Mouse (Mus musculus): ENCODE data around the gene Plek2.

Gene Plek2

DNA sequence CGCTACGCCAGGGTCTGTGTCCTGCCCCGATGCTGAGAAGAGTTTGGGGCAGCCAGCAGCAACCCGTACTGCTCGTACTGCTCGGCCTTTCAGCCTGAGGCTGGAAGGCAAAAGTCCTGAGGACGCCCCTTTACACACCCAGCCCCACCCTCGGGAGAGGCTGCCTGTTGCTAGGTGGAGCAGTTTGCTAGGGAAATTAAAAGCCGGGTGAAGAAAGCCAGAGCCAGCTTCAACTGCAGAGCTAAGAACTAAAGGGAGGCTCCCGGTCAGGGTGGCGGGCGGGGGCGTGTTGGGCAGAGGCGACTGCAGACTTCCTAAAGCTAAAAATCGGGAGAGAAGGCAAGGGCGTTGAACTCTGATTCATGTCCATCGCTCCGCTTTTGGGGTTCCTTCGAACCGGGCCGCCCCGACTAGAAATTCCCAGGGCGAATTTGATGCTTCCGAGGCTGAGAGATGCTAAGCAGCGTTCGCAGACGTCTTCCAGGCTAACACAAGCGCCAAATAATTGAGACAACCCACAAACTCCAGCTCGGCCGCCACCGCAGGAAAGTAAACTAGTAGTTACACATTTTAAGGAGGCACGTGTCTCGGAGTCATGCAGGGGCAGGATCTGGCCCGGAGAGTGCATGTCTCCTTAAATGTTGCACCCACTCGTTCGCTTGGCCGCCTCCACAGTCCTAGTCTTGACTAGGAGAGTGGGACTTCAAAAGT lies 5.1 kb upstream of the Plek2 start:
- DNase-seq (ENCODE audit: low read depth, low spot score), result no peak

DNA sequence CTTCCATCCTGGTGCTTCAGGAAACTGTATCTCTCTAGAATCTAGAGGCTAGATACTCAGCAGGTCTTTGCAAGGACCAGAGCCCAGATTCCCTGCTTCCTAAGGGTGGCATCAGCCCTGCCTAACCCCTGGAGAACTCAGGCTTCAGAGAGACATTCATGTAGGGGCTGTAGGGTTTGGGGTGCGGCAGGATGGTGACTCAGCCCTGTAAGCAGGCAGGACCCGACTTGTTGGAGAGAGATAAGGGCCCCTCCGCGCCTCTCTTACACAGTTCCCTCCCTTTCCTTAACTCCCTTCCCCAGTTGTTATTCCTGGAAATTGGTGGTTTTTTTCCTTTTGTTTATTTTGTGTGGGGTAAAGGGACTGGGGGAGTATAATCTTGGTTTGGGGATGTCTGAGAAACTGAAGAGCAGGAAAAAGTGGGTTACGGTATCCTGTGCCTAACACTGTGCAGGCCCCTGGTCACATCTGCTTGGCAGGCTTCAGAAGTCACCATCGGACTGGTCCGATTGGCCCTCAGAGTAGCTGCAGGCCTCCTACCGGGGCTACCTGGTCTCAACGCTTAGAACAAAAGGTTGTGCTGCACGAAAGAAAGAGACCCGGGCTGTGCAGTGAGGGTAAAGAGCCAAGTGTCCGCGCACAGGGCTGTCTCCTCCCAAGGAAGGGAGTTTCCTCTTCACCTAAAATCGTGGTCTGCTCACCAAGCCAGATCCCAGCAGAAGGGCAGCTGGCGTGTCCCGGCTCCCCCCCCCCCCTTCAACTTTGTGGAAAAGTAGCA lies 4.1 kb upstream of the Plek2 start:
- DNase-seq (ENCODE audit: low read depth, low spot score), result no peak

DNA sequence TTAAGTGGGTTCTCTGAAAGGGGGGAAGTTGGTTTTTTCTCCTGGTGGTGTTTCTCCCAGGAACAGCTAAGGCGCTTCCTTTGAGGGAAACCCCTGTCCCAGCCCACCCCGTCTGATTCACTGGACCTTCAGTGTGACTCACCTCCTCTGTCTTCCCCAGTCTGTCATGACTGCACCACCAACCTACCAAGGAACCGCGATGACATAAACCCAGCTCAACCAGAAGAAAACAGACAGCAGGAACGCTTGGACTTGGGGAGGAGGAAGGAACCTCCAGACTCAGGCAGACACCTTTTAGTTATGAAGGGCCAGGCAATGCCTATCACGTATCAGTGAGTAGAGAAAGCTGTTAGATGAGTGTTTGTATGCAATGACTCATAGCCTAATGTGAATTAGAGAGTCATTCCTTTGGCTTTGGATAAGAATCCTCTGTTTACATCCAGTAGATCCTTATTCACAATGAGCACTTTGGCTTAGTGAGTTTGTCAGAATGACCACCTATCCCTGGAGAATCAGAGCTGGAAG lies 1.4 kb upstream of the Plek2 start:
- no peak for DNase-seq (ENCODE audit: low read depth, low spot score)

DNA sequence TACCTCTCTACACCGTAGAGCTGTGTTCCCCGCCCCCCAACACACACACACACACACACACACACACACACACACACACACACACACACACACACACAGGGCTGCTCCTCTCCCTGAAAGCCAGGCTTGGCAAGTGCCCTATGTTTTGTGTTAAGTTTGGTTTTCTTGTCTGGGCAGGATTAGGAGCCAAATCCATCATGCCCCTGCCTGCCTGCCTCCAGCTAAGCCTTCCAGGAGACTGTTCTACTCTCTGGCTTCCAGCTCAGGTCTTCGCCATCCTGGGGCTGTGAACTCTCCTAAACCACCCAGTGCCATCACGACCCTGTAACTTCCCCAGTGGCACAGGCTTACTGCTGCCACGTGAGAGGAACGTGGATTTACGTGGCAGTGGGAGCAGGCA lies 2.3 kb downstream of the Plek2 start:
- DNase-seq (ENCODE audit: low read depth, low spot score), result no peak

DNA sequence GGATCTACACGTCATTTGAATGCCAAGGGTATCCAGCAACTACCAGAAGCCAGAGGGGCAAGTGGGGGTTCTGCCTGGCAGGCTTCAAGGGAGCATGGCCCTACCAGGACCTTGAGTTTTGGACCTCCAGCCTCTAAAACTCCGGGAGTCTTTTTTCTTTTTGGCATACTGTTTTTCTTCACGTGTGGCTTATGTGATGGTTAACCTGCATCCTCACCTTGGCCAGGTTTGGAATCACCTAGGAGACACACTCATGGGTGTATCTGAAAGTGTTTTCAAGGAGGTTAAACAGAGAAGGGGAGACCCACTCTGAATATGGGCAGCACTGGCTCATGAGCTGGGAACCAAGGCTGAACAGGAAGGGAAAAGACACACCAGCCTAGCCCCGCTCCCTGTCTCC lies 3.5 kb downstream of the Plek2 start:
- DNase-seq (ENCODE audit: low read depth, low spot score), result no peak

DNA sequence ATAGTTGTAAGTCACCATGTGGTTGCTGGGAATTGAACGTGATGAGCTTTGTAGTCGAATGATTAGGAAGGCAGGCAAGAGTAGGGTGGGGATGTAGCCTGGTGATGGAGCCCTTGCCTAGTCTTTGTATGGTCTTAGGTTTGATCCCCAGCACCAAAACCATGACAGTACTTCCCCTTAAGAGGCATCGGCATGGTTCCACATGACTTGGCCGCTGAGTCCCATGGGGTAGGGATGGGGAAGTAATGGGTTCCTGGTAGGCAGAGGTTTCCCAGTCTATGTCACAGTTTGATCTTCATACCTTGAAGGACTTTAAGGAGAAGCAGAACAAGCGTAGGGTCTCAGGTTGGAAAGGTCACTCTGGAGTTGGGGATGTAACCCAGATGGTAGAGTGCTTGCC lies 5.3 kb downstream of the Plek2 start:
- no peak for DNase-seq (ENCODE audit: low read depth, low spot score)

DNA sequence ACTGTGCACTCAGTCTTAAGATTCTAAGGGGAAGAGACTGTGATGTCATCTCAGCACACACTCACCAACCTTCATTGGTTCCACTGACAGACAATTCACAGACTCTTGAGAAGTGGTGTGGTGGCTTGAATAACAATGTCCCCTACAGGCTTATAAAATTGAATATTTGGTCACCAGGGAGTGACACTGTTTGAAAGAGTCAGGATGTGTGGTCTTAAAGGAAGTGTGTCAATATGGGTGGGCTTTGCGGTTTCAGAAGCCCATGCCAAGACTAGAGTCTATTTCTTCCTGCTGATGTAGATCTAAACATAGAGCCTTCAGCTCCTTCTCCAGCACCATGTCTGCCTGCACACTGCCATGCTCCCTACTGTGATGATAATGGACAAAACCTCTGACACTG lies 8.9 kb downstream of the Plek2 start:
- DNase-seq (ENCODE audit: low read depth, low spot score), result no peak

DNA sequence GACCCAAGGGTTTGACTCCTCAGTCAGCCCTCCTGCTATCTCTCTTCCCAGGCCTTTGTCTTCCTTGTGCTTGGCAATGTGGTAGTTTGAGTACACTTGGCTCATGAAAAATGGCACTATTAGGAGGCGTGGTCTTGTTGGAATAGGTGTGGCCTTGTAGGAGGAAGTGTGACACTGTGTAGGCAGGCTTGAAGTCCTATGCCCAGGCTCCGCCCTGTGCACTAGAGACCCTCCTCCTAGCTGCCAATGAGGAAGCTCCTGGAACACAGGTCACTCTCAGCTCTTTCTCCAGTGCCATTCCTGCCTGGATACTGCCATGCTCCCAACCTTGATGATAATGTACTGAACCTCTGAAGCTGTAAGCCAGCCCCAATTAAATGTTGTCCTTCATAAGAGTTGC lies 15.6 kb downstream of the Plek2 start:
- DNase-seq (ENCODE audit: low read depth, low spot score), result no peak

DNA sequence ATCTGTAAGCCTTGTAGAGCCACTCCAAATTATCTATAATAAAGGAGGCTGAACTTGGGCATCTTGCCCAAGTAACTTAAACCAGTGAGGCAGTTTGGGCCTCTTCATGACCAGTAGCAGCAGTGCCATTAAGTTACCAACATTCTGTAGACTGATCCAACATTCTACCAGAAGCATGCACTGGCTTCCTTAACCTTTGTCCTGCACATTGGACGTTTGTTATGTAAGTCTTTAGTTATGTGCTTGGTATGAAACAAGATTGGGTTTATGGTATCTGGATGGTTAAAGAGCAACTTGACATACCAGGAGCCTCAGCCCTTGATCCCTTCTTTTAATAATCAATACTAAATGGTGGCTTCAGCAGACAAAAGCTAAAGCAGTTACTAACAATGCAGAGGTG lies 16.7 kb downstream of the Plek2 start:
- no peak for DNase-seq (ENCODE audit: low read depth, low spot score)

DNA sequence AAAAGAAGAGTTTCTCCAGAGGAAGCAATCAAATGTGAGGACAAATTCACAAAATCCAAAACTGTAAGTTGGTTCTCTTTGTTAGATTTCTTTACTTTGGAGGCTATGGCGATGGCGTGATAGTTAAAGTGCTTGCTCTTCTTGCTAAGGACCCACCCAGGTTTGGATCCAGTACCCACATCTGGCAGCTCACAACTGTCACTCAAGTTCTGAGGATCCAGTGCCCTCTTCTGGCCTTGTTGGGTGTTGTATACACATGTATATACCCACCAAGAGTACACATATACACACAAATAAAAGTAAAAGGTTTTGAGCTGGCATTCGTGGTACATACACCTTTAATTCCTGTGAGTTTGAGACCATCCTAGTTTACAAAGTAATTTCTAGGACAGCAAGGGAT lies 32.2 kb downstream of the Plek2 start:
- DNase-seq (ENCODE audit: low read depth, low spot score), result no peak

DNA sequence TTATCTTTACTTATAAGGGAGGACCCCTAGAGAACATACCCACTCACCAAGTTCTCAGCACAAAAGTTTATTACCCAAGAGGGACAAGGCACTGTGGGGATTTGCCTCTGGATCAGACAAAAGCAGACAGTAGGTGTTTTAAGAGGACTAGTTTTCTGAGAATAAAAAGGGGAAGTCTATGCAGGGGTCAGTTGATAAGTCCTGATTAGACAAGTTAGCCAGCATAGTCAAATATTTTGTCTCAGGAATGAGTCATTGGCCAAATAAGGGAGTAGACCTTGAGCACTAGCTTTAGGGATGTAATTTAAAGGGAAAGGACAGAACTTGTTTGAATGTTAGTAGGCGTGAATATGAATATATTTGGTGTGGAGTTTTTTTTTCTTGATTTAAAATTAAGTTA lies 38.6 kb downstream of the Plek2 start:
- DNase-seq (ENCODE audit: low read depth, low spot score), result no peak

DNA sequence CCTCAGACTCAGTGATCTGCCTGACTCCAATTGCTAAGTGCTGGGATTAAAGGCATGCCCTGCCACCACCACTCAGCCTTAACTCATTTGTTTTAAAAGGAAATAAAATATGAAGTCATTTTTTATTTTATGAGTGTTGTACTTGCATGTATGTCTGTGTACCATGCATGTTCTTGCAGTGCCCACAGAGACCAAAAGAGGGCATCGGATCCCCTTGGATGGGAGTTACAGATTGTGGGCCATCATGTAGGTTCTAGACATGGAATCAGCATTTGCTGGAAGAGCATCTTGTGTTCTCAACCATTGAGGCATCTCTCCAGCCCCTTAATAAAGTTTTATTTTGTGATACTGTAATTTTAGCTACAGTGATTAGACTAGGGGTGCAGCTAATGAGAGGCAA lies 41.3 kb downstream of the Plek2 start:
- DNase-seq (ENCODE audit: low read depth, low spot score), result no peak

DNA sequence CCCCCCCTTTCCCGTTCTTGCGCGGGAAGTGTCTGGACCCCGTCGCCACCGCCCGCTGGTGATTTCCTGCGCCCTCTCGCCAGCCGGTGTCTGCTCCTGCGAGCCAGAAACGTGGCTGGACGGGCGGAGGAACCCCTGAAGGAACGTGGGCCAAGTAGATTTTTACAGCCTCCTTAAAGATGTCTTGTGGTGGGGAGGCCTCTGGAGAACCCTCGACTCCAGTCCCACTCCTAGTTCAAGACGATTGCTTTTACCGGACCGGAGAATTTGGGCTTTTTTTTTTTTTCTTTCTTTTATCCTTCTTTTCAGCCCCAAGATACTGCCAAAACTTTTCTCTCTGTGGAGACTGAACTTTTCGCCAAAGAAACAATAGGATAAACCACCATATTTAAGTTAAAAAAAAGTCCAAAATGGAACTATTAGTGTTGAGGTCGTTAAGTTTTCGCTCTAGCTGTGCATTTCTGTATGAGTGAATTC lies 44.5 kb downstream of the Plek2 start:
- no peak for DNase-seq (ENCODE audit: low read depth, low spot score)

DNA sequence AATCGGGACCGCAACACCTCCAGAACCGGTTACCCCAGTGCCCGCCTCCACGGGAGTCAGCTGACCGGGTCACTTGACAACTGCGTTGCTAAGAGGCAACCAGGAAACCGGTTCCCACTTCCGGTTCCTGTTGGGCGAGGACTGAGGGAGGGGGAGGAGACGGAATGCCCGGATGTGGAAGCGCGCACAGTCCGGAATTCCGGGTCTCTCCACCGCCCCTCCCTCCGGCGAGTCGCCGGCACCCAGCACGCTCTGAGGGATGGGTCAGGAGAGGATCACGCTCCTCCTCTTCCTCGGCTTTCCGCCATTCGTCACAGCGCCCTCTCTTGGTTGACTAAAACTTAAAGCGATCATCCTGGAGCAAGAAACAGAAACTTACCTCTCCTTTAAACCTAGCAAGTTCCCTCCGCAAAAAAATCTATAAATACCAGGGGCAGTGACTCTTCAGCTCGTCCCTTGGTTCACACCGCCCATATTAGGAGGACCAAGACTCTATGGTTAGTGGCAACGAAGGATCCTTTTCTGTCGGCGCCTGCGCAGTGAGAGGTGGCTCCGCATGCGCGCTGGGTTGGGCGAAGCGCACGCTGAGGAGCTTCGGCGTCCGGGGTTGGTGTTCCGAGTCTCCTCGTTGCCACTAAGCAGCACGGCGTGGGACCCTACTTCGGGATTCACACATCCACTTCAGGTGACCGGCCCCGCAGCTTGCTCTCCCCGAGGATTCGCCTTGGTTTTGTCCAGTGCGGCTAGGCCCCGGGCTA lies 45.1 kb downstream of the Plek2 start, which contains the start of the genes Atp6v1d and Eif2s1:
TSS of gene Atp6v1d (minus strand) at position 143 of the 758 bp plus-strand sequence.
TSS of gene Eif2s1 (plus strand) at position 324 of the 758 bp plus-strand sequence.
- DNase-seq (ENCODE audit: low read depth, low spot score), result peak; percentile 98

DNA sequence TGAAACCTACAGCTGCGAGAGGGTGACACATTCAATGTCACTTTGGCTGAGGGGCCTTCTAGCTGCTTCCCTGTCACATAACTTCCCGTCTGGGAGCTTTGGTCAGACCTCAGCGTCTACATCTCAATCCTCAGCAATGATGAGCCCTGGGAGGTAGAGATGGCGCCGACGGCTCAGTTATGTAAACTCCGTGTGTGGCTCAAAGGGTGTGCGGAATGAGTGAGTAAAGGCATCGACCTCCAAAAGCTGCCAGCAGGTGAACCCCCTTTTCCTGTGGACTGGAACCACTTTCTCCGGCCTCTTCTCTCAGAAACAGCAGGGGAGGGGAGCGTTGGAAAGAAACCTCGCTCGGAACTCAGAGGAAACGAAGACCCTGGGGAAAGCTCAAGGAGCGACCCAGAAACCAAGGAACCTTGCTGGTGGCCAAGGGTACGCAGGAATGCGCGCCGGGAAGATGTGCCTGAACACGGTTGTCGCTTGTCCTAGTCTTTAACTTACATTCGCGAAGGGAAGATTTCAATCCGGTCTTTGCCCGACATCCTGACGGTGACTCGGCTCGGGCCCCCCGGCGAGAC lies 45.8 kb downstream of the Plek2 start:
- DNase-seq (ENCODE audit: low read depth, low spot score), result no peak

DNA sequence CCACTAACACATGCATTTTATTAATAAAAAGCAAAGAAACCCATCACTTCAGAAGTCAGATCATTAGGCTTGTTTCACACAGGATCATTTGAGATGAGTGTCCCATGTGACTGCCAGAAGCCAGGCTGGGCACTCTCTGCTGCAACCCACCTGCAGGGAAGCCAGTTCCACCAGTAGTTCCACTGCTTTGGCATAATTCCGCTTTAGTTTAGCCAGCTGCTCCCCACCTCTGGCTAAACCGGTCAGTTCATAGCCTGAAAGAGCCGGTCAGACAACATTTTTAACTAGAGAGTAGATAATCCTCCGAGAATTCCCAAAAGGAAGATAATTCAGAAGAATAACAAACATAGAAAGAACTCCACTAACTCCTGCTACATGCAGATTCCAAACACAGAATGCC lies 58.5 kb downstream of the Plek2 start:
- DNase-seq (ENCODE audit: low read depth, low spot score), result no peak

DNA sequence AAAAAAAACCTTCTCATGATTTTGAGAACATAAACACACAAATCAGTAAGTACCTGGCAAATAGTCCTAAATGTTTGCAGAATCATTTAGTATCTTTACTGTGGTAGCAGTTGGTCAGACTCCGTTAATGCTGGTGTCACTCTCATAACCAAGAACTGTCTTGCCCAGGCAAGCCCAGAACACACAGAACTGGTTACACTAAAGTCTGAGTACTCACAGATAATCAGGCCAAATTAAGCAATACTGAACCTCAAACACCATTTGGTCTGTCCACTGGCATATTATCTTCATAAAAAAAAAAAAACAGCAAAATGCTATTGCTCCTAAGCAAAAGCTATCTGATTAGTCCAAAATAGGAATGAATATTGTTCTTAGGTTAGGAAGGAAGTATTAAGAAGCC lies 64.3 kb downstream of the Plek2 start:
- DNase-seq (ENCODE audit: low read depth, low spot score), result no peak

DNA sequence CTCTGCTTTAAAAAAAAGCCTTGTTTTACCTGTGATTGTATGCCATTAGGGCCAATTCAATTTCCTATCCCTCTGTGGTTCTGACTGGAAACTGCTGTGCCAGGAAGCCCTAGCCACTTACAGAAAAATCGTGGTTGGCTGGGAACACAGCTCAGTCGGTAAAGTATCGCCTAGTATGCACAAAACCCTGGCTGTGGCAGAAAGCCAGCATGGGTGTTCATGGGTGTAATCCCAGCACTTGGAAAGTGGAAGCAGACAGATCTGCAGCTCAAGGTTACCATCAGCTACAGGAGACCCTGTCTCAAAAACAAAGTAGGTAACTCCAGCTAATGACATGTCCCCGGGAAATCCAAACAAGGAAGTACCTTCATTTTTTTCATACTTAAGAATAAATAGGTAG lies 66.9 kb downstream of the Plek2 start:
- DNase-seq (ENCODE audit: low read depth, low spot score), result no peak

All from retina, postnatal 7 days (tissue).